Mouse (Mus musculus) lung, adult 18-20 months (tissue): ENCODE results near the gene Tdrkh.

Experiments used
- DNase-seq, 2 experiments: peaks; one replicate each; pipeline ENCODE4 v3.0.0; 2022; ENCODE audit warnings: mixed read lengths in 2 of 2

Gene Tdrkh

GRCm38 (mm10) chr3:94389420-94389819 lies 23.7 kb upstream of the Tdrkh start:
- DNase-seq, result no peak

GRCm38 (mm10) chr3:94391001-94391400 lies 22.1 kb upstream of the Tdrkh start:
- no peak for DNase-seq

GRCm38 (mm10) chr3:94392128-94392527 lies 20.9 kb upstream of the Tdrkh start:
- DNase-seq, result no peak

- DNase-seq, result no peak
Observed at GRCm38 (mm10) chr3:94393049-94393448, 20.0 kb upstream of the Tdrkh start.

- DNase-seq, result no peak
Observed at GRCm38 (mm10) chr3:94396336-94396735, 16.7 kb upstream of the Tdrkh start.

- DNase-seq, result no peak
Observed at GRCm38 (mm10) chr3:94396851-94397250, 16.2 kb upstream of the Tdrkh start.

GRCm38 (mm10) chr3:94398217-94398616 lies 14.9 kb upstream of the Tdrkh start, which contains the start of gene Lingo4:
Gene Lingo4, plus strand, starts transcription at chr3:94398517.
- no peak for DNase-seq

GRCm38 (mm10) chr3:94398943-94399481 lies 14.1 kb upstream of the Tdrkh start:
- DNase-seq, result no peak

GRCm38 (mm10) chr3:94399663-94400310 lies 13.3 kb upstream of the Tdrkh start:
- DNase-seq, result no peak

GRCm38 (mm10) chr3:94402451-94402850 lies 10.6 kb upstream of the Tdrkh start:
- DNase-seq, result no peak

- DNase-seq, result no peak
Observed at GRCm38 (mm10) chr3:94404366-94405054, 8.6 kb upstream of the Tdrkh start.

GRCm38 (mm10) chr3:94405561-94405960 lies 7.5 kb upstream of the Tdrkh start:
- peak; percentile 70 to 84 for DNase-seq

- DNase-seq, result no peak
Observed at GRCm38 (mm10) chr3:94412530-94412929, 543 bp upstream of the Tdrkh start.

- DNase-seq, result no peak
Observed at GRCm38 (mm10) chr3:94430980-94431379, 17.9 kb downstream of the Tdrkh start.

- DNase-seq, result no peak
Observed at GRCm38 (mm10) chr3:94434305-94434704, 21.2 kb downstream of the Tdrkh start.

- DNase-seq, result no peak
Observed at GRCm38 (mm10) chr3:94436420-94436819, 23.3 kb downstream of the Tdrkh start.

- DNase-seq, result no peak
Observed at GRCm38 (mm10) chr3:94441182-94441581, 28.1 kb downstream of the Tdrkh start.

- DNase-seq, result peak; percentile 91 to 93
Observed at GRCm38 (mm10) chr3:94442951-94443596, 30.0 kb downstream of the Tdrkh start, which contains the start of gene Mrpl9. Gene Mrpl9, plus strand, starts transcription at chr3:94443318.

GRCm38 (mm10) chr3:94443597-94443964 lies 30.5 kb downstream of the Tdrkh start, which contains the start of gene Oaz3:
Gene Oaz3, minus strand, starts transcription at chr3:94443915.
- no peak for DNase-seq

- no peak for DNase-seq
Observed at GRCm38 (mm10) chr3:94449377-94449776, 36.3 kb downstream of the Tdrkh start.

GRCm38 (mm10) chr3:94456529-94457000 lies 43.5 kb downstream of the Tdrkh start:
- DNase-seq, result peak; percentile 86 to 90

GRCm38 (mm10) chr3:94457055-94457454 lies 44.0 kb downstream of the Tdrkh start:
- no peak for DNase-seq

GRCm38 (mm10) chr3:94459834-94460233 lies 46.8 kb downstream of the Tdrkh start:
- no peak for DNase-seq
